Mouse (Mus musculus): ENCODE data around the gene Il1rl1. TPM values are rescaled to one million over a fixed set of nuclear protein-coding genes. Genes with fewer than 3 reads are reported as not detected.

The Il1rl1 gene
- 0.93 and 1.3 TPM in 2 replicates for polyA plus RNA-seq (2012; rRNA removed)

DNA sequence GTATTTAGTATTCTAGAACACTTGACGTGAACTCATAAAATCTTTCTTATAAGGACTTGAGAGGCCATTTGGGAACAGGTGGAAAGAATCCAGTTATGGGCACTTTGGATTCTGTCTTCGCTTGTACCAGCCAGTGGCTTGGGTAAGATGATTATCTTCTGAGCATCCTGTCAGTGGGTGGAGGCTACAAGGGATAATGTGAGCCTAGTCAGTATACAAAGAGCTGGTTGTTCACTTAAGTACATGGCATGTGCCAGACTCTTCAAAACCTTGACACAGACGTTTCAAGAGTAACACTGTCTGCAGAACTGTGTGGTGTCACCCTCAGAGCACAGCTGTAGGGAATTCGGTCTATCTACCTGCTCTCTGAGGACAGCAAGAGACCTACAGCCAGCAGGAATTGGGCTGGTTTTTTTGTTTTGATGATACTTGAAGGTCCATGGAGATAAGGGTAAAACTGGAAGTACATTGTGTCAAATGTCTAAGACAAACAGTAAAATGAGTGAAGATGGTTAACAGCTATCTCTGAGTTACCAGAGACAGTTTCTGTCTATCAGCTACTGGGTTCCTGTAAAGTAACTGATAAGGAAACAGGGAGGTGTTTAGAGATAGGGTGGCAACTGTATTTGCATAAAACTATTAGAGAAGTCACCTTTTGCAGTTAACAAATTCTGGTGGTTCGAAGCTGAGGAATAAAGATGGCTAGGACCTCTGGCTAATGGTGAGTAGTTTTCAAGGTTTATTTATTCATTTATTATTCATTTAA, at the start of gene Il1rl1:
Gene Il1rl1 (plus strand): TSS at position 661 of the 766 bp plus-strand sequence.
- no peak for DNase-seq (ENCODE audit: low read depth)

DNA sequence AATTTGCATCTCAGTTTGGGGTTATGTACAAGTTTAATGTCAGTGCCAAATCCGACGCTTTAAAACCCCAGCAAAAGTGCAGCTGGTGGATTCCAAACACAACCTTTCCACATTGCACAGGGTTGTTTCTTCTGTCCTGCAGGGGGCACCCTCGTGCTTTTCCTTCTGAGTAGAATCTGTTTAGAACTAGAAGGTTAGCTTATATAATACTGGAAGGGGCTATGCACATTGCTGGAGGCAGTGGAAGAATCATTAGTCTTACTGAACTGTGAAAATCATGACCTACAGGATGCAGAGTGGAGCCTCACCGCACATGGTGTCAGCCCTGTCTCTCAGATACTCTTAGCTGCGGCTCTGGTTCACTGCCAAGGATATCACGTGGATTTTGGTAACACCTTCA, 49.3 kb upstream of the Il1rl1 start:
- DNase-seq (ENCODE audit: low read depth): no peak

DNA sequence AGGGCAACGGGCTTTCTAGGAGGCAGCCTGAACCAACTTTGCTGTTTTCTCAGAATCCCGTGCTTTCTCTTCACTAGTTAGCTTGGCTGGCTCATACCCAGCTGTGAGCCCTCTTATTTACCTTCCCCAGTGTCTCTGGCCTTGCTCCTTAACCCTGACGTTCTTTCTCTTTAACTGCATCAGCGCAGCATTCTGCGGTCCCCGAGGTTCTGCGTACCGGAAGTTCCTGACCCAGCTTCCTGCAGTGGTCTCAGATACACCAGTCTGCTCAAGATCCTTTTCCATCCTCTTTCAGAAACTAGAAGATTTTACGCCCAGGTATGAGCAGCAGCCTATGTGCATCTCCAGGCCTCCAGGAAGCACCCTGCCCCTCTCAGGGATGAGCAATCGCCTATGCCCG, 48.4 kb upstream of the Il1rl1 start:
- no peak for DNase-seq (ENCODE audit: low read depth)

DNA sequence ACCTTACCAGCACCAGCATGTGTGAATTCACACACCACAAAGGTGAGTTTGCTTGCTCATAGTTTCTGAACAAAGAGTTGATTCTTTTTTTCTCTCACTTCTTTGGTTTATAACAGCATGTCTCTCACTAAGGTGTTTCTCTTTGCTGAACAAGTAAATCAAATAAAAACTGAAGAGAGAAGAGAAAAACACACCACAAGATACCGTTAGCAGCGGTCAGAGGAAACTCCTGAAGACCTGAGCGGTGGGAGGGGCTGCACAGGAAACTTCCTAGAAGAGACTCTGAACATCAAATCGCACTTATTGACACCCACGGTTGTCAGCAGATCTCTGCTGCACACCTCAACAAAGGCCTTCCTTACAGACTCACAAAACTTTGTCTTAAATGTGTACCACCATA, 46.5 kb upstream of the Il1rl1 start:
- DNase-seq (ENCODE audit: low read depth): no peak

DNA sequence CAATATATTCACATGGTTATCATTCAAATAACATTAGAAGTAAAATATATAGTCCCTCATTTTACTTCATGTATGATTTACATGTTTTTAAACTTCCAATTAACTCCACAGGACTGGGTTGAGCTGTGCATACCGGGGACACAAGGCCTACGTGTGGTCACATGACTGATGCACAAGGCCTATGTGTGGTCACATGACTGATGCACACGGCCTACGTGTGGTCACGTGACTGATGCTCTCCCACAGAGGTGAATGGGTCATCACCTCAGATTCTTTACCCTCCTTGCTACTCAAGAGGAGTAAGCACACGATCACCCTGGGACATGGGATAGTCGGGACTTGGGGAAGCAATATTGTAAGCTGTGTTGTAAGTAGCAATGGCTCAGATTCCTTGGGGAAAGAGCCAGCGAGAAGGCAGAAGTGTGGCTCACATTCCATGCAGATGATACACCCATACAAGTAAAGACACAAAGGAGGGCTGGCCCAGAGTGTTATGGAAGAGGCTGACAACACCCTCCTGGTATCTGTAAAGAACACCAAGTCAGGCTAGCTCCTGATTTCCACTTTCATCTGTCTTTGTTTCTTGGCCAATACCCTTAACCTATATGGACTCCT, 44.3 kb upstream of the Il1rl1 start:
- no peak for DNase-seq (ENCODE audit: low read depth)

DNA sequence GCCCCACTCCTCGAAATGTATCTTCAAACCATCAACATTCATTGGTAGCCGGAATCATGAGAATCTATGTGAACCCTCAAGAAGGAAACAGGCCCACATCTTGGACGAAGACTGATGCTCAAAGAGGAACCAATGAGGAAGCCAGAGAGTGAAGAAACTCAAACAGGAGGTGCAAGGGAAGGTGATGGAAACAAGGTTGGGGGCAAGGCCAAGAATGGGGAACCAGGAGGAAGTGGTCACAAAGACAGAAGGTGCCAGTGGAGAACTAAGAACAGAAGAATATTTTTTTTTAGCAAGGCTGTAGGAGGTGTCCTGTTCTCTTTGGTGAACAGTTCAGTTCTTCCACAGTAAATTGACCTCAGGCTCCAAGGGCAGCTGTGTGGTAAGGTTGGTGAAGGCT, 38.0 kb upstream of the Il1rl1 start:
- DNase-seq (ENCODE audit: low read depth): no peak

DNA sequence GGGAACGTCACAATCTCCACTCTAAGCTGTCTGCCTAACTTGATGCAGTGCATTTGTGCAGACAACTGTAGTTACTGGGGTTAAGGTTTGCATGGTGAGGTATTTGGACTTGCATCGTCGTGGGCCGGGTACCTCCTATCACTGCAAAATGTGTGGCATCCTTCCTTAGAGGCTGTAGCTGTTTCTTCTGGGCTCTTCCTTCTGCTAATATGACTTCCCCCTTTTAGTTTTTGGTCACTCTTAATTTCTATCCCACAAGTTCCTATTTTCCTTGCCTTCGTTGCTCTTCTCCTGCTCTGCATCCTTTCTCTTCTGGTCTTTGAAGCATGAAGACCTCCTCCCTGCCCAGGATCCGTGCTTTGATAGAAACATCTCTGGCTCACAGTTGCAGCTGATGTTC, 36.8 kb upstream of the Il1rl1 start:
- DNase-seq (ENCODE audit: low read depth): no peak

DNA sequence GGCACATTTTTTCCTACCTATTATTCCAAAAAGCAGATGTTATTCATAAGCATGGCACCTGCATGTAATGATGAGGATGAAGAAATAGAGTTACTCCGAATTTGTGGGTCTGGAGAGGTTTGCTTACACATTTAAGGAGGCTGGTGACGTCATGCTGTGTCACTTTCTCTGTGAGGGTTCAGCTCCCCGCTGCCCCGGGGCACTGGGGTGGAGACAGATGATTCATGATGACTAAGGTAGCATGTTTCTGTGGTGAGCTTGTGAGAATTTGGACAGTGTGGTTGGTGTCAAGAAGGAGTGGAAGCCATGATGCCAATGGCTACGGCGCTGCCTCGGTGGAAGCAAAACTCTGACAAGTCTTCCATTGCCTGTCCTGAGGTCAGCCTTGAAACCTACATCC, 36.2 kb upstream of the Il1rl1 start:
- no peak for DNase-seq (ENCODE audit: low read depth)

DNA sequence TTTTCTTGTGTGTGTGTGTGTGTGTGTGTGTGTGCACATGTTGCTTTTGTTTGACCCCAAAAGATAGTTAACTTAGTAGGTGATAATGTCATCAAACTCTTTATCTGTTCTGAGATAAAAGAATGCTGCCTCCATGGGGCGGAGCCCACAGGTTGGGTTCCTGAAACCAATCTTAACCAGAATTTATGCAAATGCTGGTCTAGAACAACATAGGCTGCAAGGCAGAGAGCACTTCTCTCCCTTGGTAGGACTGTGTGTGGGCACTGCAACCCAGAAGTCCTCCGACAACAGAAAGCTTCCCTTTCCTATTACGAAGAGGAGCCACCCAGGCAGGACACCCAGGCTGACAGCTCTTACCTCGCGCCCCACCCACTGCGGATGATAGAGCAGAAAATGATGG, 29.7 kb upstream of the Il1rl1 start:
- no peak for DNase-seq (ENCODE audit: low read depth)

DNA sequence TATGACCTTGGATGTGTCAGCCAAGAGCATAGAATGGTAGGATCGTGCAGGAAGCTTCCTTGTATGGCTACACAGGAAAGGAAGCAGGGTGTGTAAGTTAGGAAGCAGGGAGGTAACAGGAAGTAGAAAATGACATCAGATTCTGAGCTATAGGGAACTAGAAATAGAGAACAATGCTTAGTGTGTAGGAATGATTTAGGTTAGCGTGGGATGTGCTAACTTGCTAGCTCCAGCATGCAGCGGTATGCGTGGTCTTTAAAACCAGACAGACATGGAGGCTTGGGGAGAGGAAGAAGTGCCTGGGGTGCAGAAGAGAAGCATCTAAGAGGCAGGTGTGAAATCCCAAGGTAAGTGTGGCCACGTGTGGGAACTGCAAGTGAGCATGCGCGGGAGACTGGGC, 24.7 kb upstream of the Il1rl1 start:
- DNase-seq (ENCODE audit: low read depth): no peak

DNA sequence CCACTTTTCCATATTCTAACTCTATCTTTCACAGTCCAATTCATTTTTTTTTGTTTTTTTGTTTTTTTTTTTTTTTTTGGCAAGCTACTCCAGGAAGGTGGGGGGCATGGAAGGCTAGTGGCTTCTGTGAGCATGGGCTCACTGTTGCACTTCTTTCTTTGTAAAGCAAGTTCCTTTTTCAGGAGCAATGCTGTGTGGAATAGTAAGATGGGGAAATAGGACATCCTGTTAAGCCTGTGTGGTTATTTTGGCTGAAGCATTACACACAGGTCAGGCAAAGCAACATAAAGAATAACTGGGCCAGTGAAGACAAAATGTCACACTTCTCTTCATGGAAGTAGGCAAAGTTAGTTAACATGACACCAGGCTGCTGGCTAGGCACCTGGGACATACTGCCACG, 19.5 kb upstream of the Il1rl1 start:
- no peak for DNase-seq (ENCODE audit: low read depth)

DNA sequence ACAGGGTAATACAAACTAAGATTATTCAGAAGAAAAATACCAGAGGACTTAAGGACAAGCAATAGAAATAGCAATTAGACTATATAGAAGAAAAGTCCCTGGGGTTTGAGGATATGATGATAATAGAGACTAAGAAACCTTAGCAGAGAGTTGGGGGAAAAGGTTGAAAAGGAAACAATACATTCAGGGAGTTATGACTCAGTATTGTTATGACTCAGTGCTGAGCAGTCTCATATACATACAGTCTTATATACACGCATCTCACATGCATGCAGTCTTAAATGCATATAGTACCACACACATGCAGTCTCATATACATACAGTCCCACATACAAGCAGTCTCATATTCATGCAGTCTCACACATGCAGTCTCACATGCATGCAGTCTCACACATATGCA, 16.3 kb upstream of the Il1rl1 start:
- DNase-seq (ENCODE audit: low read depth): no peak

DNA sequence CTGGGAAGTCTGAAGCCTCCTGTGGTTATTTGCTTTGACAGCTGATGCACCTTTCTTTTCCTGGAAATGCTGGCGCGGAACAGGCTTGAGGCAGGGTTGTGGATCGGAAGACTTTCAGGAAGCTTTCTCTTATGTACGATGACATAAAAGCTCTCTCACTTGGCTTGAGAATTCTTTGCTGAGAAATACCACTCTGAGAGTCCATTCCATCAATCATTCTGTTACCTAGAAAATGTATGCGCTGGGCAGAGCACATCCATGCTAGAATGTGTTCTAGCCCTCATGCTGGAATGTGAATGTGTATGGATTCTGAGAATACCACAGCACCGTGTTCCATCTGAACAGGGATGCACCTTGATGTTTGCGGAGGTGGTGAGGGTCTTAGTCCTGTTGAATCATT, 15.1 kb upstream of the Il1rl1 start:
- no peak for DNase-seq (ENCODE audit: low read depth)

DNA sequence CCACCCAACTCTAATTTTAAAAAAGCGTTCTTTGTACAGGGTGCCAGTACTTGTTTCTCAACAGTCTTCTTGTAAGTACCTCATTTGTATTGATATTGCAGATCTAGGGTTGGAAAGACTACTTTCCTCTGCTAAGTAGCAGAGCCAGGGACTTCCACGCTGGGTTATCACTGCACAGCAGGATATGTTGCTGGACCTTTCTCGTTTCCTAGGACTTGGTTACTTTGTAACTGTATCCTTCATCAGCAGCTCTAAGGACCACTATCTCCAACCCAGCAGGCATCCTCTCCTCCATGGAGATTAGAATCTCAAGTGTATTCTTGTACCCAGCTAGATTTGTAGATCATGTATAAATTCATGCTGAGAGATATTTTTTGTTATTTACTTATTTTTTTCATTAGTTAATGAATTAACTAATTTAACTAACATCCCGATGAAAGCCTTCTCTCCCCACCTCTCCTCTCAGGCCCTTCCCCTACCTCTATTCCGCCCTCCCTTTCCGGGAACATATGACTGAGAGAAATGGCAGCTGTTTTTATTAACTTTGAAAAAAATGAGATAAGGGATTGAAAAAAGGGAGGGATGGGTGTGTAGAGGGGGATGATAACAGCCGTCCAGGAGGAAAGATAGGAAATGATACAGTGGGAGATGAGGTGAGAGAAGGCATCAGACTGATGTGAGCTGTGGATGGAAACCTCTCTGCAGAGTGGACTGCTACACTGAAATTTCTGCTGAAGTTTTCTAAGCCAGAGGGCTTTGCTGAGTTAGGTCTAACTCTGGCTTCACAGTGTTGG, 14.3 kb upstream of the Il1rl1 start:
- no peak for DNase-seq (ENCODE audit: low read depth)

DNA sequence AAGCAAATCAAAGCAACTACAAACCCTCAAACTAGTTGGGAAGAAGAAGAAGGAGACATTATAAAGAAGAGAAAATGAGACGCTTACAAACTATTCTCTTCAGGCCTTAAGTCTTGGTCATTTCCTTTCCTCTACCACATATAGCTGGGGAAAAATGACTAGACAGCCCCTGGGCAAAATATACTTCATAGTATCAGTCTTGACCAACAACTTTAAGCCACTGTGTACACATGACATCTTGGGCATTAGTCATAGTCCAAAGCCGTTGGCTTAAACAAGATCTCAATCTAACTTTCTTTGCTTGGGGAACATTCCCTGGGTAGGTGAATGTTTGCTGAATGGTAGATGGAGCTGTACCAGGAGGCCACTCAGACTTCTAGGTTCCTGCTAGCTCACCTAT, 12.3 kb upstream of the Il1rl1 start:
- DNase-seq (ENCODE audit: low read depth): no peak

DNA sequence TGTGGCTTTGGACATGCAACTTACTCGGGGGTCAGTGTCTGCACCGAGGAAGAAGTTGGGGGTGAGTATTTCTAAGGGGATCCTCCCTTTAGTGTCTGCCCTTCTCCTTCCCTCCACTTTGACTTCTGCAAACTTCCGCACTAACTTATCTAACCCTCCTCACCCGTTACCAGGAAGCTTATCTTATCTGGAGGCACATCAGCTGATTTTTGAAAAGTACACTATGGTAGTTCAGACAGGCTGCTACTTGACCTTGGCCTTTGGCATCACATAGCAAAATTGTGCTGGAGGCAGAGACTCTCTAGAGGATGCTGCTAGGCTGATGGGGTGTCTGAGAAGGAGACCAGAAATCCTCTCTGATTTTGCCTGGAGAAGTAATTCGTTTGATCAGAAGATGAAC, 10.9 kb upstream of the Il1rl1 start:
- DNase-seq (ENCODE audit: low read depth): no peak

DNA sequence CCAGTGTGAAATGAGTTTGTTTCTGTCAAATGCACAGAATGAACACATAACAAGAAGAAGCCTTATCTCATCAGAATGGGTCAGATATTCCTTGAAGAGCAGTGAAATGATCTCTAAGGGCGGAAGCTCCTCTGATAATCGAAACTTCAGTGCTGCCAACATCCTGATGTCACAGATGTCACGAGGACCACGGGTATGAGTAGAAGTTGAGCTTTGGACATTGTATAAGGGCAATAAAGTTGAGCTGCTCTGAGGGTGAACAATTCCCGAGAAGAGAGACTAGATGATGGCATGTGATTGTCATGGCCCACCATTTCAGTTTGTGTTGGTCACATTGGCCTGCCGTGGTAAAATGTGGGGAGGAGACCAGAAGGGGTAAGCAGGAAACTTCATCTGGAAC, 5.5 kb upstream of the Il1rl1 start:
- DNase-seq (ENCODE audit: low read depth): no peak

DNA sequence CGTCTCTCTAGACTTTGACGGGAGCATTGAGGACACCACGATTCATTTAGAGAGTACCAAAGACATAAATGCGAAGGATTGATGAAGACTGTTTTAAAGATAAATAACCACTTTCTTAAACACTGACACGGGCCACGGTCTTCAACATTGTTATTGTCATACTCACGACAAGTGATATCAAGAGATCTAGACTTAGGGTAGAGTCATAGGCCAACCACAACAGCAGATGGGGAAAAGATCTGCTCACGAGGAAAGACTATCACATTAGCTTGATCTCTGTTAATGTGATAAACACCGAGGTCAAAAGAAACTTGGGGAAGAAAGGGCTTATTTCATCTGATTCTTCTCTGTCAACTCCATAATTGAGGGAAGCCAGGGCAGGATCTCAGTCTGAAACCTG, 2.1 kb upstream of the Il1rl1 start:
- DNase-seq (ENCODE audit: low read depth): no peak

DNA sequence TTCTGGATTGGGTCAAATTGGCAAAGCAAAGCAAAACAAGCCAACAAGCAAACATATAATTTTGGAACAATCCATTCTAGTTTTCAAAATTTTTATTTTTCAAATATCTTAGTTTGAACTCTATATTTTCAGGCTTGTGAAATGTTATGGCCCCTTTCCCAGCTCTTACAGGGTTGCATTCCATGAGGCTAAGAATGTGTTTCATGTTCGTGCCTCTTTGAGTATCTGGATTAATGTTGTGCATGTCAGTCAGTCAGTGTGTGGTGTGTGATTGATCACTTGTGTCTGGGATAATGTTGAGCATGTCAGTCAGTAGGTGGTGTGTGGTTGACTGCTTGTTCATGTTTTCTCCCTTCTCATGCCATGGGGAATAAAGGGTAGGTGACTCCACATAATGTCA, 1.5 kb upstream of the Il1rl1 start:
- DNase-seq (ENCODE audit: low read depth): no peak

DNA sequence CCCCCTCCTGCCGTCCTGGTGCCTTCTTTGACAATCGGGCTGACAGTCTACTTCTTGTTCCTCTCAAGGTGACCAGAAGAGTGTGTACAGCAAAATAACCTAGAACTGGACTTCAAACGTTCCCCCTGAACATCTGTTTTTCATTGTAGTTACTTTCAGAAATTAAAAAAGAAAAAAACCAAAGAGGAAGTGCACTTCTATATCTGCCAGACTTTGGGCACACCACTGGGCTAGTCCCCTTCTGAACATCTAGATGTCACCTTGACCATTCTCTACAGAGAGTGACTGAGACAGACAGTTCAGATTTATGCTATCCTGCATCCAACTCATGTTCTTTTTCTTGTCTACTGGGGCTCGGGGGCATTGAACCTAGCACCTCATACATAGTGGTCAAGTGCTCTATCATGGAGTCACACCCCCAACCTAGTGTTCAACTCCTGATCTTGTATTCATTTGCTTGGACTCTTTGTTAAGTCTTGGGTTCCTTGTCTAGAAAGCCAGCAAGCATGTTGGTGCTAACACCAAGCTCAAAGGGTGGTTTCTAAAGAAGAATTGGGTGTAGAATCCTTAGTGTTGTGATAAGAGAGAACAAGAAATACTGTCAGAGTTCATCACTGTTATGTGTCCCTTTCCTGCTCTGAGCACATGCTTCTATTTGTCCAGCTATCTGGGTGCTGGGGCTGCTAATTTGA, 919 bp downstream of the Il1rl1 start:
- no peak for DNase-seq (ENCODE audit: low read depth)

DNA sequence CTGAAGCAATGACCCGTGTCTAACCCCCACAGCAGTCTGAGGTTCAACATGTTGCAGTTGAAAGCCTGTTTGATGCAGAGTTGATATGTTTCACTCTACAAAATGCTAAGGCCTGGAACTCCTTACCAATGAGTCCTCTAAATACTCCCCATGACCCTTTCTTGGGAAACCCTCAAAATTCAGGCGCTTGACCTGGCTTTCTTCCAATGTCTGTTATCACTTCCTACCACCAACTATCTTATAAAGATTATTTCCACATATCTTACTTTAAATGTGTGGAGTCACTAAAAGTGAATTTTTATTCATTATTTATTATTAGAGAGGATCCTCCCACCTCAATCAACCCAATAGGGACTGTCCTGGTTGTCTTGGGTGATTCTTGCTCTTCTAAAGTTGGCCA, 2.8 kb downstream of the Il1rl1 start:
- DNase-seq (ENCODE audit: low read depth): no peak

DNA sequence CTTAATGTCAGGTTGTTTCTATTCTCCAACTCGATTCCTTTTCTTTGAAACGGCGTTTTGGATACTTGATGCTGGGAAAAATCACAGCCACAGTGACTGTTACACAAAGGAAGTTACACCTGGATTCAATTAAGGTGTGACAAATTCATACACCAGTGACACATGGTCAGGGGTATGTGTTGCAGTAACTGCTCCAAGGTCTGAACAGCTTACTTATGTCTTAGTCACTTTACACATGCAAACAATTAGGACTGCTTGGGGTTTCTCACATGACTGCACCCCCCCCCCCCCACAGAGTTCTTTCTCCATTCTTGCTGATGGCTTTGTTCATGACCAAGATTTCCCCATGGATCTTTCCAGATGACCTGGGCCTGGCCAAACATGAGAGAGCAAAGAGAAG, 6.6 kb downstream of the Il1rl1 start:
- DNase-seq (ENCODE audit: low read depth): no peak

All from gonadal fat pad, adult 2 months (tissue).